ENCODE assay signal across 7 mouse cellular contexts in the genomic region with DNA sequence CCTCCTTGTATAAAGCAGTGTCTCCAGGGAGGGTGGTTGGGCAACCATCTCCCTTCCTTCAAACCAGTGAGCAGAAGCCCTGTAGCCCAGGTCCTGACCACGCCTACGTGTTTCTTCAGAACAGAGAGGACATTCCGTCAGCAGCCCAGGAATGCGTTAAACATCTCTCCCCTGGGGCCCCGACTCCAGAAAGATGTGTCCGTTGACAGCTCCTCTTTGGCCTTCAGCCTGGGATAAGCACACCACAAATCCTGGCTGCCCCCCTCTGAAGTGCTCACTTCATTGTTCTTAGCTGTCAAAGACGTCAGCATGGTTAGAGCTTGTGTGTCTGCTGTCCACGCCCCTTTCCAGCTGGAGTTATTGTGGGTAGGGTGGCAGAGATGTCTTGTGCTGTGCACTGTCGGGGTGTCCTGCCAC. TPM values are rescaled to one million over a fixed set of nuclear protein-coding genes. Genes with fewer than 3 reads are reported as not detected.
DNase-seq lines count a peak whose midpoint lies in the region; ATAC-seq and TF ChIP-seq lines count a peak whose summit lies in the region.

No protein-coding gene starts in this region.

- no peak for TF ChIP-seq EP300 in stomach, postnatal 0 days (optimal IDR thresholded peaks at IDR 0.05)

- WGBS in stomach, postnatal 0 days = 6% methylated on average over 9 of the region's 9 CpGs

- H3K27ac ChIP-seq in stomach, postnatal 0 days (replicated peaks) = no peak overlapping the region

- no peak overlapping the region for H3K4me3 ChIP-seq in stomach, postnatal 0 days (ENCODE audit: low read depth, low read length)

- intact Hi-C loops in left cerebral cortex, postnatal 4 days (cut with DNase I) = no loop called here

- 0 out of 2 replicates have a peak overlapping the region, but pooled peaks have one; percentile 6 for H3K4me2 ChIP-seq in stomach, postnatal 0 days (replicated peaks; ENCODE audit: low read depth)

- H3K36me3 ChIP-seq in stomach, postnatal 0 days (ENCODE audit: control insufficient read depth, insufficient read depth, low read length) = no peaks in the 10 kb centered on the region

- ATAC-seq in stomach, postnatal 0 days (ENCODE audit: low FRiP score, low TSS enrichment) = no peak

- H3K9me3 ChIP-seq in stomach, postnatal 0 days (ENCODE audit: control insufficient read depth, low read length) = no peaks in the 10 kb centered on the region

- peaks cover 5% of the 10 kb centered on the region for H3K4me1 ChIP-seq in stomach, postnatal 0 days (replicated peaks; ENCODE audit: control insufficient read depth, insufficient read depth)

- DNase-seq in MN1 (ENCODE audit: low spot score) = peak; percentile 64
- DNase-seq in ZHBTc4 (ENCODE audit: low read depth, low spot score) = peak; percentile 27
- DNase-seq in heart, adult 18-20 months = peak; percentile 46 to 54
- peak; percentile 58 for DNase-seq in kidney, postnatal 10 days
- DNase-seq in stomach, postnatal 0 days (ENCODE audit: low spot score) = no peak
- no peak for DNase-seq in left cerebral cortex, postnatal 4 days
- DNase-seq in c-Kit-positive CD71-positive TER-119-positive erythroid progenitor cells, embryonic 14.5 days (ENCODE audit: low spot score) = no peak

- no peak overlapping the region for H3K9ac ChIP-seq in stomach, postnatal 0 days (ENCODE audit: low read length)

- no peaks in the 10 kb centered on the region for H3K27me3 ChIP-seq in stomach, postnatal 0 days (ENCODE audit: control insufficient read depth, insufficient read depth, low read length)

- TF ChIP-seq CTCF in stomach, postnatal 0 days (IDR thresholded peaks at IDR 0.05; ENCODE audit: low read depth) = no peak

RNA-seq across cellular contexts. Expression of a gene that starts 3.9 kb away (rescaled TPM):
- 1 to 10 TPM; 2.4 to 3.4 TPM for total RNA-seq in heart, adult 18-20 months (2021)
- polyA plus RNA-seq in stomach, postnatal 0 days (2015; fragmentation: Nextera tagmentation; extraction: Ambion mirVana) = 1.4 and 1.5 TPM in 2 replicates
- total RNA-seq in left cerebral cortex, postnatal 4 days (2021) = under 1 TPM in 1 of 2 experiments, not detected in 1; 0.08 TPM

RNA-seq across cellular contexts. Expression of a gene that starts 49.7 kb away (rescaled TPM):
- 10 to 100 TPM; 16.0 to 16.5 TPM for total RNA-seq in heart, adult 18-20 months (2021)
- polyA plus RNA-seq in stomach, postnatal 0 days (2015; fragmentation: Nextera tagmentation; extraction: Ambion mirVana) = 33.1 and 39.8 TPM in 2 replicates
- 10 to 100 TPM; 18.0 to 20.1 TPM for total RNA-seq in left cerebral cortex, postnatal 4 days (2021)

Comparison
In these comparisons a context has a peak if more than half of its experiments do, and no peak if none do; other contexts are left out.
1. DNase-seq: peak in MN1 (single experiment), ZHBTc4 (single experiment), heart, adult 18-20 months (2 of 2) and kidney, postnatal 10 days (single experiment); none in stomach, postnatal 0 days (single experiment), left cerebral cortex, postnatal 4 days (single experiment) and c-Kit-positive CD71-positive TER-119-positive erythroid progenitor cells, embryonic 14.5 days (single experiment).